Mouse (Mus musculus) thymus, postnatal 14 days (tissue): Measurements from ENCODE around the gene Olfr721-ps1.

ENCODE experiments used
- DNase-seq: peaks from one replicate; pipeline ENCODE4 v3.0.0; 2021

The Olfr721-ps1 gene

GRCm38 (mm10) chr14:14400998-14401397 lies at the start of gene Olfr721-ps1:
Gene Olfr721-ps1, plus strand, starts transcription at chr14:14401298.
- DNase-seq, result no peak

DNA sequence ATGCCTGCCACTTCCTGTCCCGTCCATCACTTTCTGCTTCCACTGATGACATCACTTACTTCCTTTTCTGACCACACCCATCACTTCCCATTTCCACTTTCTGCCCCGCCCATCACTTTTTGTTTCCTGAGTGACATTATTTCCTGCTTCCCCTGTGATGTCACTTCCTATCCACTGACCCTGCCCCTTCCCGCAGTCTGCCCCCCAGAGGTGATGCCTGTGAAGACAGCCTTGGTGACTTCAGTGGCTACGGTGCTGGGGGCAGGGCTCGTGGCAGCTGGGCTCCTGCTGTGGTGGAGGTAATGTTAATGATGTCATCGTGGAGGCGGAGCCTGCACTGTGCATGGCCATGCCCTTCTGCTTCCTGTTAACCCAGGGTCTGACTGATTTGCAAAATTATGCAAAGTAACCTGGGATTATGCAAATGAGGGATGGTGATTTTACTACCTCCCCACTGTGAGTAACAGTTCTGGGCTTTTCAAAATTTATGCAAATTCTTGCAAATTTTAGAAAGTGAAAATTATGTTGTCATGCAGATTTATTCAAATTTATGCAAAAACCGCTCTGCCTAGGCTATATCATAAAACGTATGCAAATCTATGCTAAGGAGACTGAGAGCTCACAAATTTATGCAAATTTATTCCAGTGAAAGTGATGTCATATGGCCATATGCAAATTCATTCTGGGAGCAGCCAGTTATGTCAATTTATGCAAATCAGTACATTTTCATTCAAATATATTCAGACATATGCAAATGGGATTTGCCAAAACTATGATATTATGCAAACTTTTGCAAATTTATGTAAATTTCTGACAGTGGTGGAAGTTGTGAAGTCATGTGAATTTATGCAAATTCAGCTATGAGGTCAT lies 49.1 kb upstream of the Olfr721-ps1 start:
- peak; percentile 18 for DNase-seq

DNA sequence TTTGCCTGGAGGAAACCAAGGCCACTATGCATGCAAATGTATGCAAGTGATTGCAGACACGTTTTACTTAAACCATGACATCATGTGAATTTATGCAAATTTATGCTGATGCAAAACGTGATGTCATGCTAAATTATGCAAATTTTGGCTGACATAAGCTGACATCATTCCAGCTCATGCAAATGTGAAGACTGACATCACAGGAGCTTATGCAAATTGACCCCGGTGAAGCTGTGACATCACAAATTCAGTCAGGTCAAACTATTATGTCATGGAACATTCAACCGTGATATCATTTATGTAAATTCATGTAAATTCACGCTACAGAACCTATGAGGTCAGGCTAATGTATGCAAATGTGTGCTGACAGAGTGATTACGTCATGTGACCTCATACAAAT lies 48.5 kb upstream of the Olfr721-ps1 start:
- no peak for DNase-seq

- no peak for DNase-seq
These were observed 47.9 kb upstream of the Olfr721-ps1 start for GRCm38 (mm10) chr14:14353081-14353732.

DNA sequence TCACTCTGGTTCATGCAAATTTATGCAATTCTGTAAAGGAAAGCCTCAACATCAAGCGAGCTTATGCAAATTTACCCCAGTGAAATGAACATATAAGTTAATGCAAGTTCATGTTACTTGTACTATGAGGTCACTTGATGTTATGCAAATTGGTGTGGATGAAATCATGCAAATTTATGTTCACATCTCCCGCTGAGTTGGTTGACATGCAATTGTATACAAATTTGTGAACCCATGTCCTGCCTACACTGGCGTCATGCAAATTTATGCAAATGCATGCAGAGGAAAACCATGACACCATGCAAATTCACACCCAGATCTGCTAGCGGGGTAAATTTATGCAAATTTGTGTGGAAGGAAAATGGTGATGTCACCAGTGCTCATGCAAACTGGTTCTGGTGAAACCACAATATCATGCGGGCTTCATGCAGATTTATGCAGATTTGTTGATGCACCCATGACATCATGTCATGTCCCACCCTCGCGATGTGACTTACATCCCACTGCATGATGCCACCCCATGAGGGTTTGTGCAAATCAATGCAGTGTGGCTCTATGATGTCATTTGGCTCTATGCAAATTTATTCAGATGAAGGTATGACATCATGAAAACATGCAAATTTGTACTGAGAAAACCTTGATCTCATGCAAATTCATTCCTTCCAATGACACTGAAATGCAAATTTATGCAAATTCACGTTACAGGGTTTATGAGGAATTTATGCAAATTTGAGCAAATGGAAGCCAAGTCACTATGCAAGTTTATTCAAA lies 47.2 kb upstream of the Olfr721-ps1 start:
- no peak for DNase-seq

GRCm38 (mm10) chr14:14354511-14355359 lies 46.4 kb upstream of the Olfr721-ps1 start:
- no peak for DNase-seq

GRCm38 (mm10) chr14:14355360-14355646 lies 45.8 kb upstream of the Olfr721-ps1 start:
- no peak for DNase-seq

GRCm38 (mm10) chr14:14395535-14395934 lies 5.6 kb upstream of the Olfr721-ps1 start:
- no peak for DNase-seq

- DNase-seq, result no peak
These were observed 35.1 kb downstream of the Olfr721-ps1 start for GRCm38 (mm10) chr14:14436078-14436658.
